Mouse (Mus musculus) thymus, postnatal 36 days (tissue): ENCODE results near the gene Zfp64.
"Not testable (repeated sequence)": the region's sequence is repeated elsewhere in the genome, so short reads cannot be mapped to it uniquely, and the experiment has no call there.

Source experiments
- DNase-seq, 2 experiments: peaks; one replicate each; pipeline ENCODE4 v3.0.0; 2022; ENCODE audit warnings: mixed read lengths in 2 of 2

The Zfp64 gene

DNA sequence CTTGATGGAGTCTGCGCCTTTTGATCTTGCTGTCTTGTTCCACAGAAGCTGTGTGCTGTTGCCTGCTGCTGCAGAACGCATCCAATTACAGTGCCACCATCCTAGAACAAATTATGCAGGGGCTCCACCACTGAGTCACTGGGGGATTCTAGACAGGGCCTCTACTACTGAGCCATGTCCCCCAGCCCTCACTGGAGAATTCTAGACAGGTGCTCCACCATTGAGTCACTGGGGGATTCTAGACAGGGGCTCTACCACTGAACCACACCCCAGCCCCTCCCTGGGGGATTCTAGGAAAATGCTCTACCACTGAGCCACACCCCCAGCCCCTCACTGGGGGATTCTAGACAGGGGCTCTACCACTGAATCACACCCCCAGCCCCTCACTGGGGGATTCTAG is 63.3 kb downstream of the Zfp64 start:
- DNase-seq: no peak

DNA sequence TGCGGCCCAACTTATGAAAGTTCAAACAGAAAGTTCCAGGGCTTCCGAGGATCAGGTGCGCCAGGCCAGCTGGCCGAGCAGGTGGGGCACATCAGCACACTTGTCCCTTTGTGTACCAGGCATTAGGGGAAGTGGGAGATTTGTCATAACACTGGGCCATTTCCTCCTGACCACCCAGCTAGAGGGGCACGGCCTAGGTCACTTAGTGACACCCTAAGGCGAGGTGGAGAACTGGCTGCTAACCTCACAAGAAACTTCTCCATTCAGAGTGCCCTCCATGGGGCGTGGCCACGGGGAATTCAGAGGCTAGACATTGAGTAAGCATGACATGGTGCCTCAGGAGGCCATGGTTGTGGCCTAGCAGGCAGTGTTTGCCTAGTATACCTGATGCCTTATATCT is 70.7 kb downstream of the Zfp64 start:
- DNase-seq: no peak

DNA sequence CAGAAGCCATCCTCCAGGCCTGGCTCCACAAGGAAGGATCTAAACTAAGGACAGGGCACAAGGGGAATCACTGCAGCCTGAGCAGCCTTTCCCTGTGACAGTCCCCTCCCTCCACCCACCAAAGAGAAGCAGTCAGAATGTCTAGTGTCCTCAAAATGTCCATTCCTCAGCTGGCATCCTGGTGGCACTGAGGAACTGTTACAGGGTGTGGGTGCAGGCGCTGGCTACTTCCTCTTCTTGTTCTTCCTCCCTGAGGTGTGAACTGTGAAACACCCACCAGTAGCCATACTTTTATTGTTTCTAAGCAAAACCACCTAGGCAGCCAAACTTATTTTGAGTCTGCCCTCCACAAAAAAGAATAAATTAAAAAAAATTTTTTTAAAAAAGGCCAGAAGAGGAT is 72.4 kb downstream of the Zfp64 start:
- no peak for DNase-seq

DNA sequence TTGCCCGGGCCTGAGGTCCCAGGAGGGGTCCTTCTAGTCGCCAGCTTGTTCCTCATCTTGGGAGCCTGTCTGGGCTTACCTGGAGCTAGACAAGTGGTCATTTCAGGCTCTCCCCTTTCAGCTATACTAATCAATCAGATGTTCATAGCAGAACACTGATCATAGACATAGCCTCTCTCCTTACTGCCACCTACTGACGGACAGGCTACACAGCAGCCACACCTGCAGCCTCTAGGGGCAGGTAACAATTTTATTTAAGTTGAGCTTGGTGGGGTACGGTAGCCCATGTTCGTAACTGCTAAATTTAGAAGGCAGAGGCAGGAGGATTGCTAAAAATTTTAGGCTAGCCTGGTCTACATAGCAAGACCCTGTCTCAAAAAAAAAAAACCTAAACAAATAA is 73.5 kb downstream of the Zfp64 start:
- peak; percentile 13 to 23 for DNase-seq

DNA sequence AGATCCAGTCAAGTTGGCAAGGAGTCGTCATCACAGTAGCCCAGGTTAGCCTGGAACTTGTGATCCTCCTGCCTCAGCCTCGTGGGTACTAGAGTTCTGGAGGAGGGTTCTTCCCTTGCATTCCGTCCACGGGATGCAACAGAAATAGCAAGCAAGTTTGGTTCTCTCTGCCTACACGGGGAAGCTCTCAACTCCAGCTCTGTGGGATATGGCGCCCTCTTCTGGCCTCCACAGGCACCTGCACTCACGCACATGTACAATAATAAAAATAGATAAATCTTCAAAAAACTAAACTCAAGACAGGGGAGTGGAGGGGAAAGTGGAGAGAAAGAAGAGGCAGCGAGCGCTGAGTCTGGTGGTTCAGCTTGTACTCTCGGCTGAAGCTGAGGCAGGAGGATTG is 75.8 kb downstream of the Zfp64 start:
- no peak for DNase-seq

DNA sequence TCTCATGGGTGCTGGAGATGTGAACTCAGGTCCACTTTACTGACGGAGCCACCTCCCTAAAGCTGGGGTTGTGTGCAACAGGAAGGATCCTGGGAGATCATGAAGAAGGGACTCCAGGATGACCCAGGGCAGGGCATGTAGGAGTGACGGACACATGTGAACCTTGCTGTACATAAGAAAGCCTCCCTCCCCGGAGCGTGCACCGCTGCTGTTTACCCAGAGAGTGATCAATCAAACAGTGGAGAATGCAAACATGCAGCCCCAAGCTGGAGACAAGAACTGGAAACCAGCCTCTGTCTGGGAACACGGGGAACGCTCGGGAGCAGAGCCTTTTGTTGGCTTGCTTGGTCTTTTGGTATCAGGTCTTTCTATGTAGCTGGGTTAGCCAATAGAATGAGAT is 76.7 kb downstream of the Zfp64 start:
- DNase-seq: no peak

DNA sequence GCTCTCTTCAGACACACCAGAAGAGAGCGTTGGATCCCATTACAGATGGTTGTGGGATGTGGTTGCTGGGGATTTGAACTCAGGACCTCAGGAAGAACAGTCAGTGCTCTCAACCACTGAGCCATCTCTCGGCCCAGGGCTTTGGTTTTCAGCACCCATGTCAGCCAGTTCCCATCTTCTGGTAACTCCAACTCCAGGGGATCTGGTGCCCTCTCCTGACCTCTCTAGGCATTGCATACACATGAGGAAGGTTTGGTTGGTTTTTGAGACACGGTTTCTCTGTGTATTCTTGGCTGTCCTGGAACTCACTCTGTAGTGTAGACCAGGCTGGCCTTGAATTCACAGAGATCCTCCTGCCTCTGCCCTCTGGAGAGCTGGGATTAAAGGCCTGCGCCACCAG is 77.2 kb downstream of the Zfp64 start:
- DNase-seq: peak; percentile 19 to 21

DNA sequence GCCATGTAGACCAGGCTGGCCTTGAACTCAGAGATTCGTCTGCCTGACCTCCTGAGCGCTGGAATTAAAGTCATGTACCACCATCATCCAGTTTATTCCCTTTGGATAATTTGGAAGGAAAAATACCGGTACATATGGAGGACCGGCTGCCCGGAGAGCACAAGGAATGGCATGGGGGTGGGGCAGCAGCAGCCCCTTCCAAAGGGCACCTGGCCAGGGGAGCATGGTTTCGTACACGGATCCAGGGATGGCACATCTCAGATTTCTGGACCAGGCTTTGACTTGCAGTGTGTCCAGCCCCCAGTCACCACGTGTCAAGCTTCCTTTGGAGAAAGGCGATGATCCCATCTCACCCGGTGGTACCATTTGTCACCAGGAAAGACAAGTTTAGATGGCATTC is 78.8 kb downstream of the Zfp64 start:
- no peak for DNase-seq

DNA sequence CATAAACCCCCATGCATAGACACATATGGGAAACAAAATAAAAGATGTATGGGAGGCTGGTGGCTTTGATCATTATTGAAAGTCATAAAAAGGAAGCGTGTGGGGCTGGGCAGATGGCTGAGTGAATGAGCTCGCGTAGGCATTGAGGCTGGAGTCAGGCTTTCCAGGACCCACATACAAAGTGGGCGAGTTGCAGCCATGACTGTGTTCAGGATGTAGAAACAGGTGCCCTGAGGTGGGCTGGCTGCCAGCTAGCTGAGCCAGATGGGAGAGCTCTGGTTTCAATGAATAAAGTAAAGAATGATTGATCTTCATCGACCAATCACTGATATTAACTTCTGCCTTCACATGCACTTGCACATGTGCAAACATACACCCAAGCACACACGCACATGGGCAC is 80.9 kb downstream of the Zfp64 start:
- DNase-seq: no peak

DNA sequence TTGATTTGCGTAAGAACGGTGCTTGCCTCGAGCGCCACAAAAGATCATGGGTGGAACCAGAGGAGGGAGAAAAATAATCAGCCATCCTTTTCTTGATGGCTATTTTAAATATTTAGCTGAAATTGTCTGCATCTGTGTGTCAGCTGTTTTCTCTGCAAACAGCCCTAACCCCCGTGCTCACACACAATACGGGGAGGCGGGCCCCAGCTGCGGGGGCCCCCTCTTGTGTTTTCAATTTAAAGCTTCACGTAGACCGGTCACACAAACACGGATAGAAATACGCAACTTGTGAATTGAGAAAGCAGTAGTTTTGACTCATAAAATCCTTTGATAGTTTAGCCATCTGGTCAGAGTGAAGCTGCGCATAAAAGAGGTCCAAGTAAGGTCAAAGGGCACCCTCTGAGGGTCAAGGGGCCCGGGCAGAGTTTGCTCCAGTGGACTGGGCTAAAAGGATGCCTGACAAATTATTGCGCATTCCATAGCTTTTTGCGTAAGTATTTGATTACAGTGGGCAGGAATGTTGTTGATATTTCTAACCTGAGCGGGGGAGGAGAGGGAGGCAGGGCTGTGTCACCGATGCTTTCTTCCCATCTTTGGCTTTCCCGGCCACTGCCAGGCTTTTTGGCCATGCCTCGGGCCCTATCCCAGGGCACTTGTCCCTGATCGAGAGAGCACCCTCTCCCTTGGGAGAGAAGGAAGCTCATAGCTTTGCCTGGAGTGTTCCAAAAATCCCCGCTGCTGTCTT is 83.4 kb downstream of the Zfp64 start:
- no peak for DNase-seq

DNA sequence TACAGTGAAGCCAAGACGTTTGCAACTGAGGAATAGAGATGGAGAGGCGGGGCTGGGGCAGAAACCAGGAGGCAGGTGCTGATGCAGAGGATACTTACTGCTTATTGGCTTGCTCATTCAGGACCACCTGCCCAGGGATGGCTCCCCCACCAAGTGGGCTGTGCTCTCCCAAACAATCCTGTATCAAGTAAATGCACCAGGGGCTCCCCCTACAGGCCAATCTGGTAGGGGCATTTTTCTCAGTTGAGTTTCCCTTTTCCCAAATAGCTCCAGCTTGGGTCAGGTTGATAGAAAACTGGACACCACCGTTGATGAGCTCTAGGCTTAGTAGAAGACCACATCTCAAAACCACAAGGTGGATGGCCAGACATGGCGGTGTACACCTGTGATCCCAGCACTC is 84.9 kb downstream of the Zfp64 start:
- peak; percentile 14 to 17 for DNase-seq

DNA sequence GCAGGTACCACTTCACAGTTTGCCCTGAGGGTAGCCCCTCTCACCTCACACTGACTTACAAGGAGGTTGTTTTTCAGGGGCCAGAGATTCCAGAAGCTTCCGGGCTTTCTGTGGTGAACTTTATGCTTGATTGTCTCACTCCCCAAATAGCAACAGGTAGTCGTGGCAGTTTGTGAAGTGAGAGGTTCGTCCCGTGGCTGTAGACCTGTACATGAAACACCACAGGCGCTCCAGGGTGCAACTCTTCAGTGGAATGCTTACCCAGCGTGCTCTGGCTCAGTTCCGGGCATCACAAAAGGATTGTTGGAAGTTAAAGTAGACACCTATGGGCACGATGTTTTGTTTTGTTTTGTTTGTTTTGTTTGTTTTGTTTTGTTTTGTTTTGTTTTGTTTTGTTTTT is 88.4 kb downstream of the Zfp64 start:
- no peak for DNase-seq

DNA sequence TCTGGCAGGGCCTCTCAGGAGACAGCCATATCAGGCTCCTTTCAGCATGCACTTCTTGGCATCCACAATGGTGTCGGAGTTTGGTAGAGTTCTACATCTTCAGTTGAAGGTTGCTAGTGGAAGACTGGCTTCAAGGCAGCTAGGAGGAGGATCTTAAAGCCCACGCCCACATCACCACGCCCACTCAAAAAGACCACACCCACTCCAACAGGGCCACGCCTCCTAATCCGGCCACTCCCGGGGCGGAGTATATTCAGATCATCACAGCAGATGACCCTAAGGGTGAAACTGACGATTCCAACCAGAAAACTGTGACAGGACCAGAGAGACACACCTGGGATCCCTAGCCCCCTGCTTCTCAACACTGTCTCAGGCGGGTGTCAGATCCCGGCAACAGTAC is 89.0 kb downstream of the Zfp64 start:
- no peak for DNase-seq

DNA sequence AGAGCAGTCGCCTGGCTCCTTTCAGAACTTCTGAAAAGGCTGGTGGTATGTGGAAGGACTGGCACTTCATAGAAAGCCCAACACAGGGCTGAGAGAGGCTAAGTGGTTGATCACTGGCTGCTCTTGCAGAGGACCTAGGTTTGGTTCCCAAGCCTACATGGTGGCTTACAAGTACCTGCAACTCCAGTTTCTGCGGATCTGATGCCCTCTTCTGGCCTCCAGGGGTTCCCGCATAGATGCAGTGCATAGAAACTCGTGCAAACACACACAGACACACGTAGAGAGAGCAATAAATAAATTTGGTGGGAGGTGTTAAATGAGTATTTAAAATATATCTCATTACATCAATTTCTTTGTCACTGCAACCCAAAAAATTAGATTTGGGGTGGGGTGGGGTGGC is 90.5 kb downstream of the Zfp64 start:
- DNase-seq: no peak

DNA sequence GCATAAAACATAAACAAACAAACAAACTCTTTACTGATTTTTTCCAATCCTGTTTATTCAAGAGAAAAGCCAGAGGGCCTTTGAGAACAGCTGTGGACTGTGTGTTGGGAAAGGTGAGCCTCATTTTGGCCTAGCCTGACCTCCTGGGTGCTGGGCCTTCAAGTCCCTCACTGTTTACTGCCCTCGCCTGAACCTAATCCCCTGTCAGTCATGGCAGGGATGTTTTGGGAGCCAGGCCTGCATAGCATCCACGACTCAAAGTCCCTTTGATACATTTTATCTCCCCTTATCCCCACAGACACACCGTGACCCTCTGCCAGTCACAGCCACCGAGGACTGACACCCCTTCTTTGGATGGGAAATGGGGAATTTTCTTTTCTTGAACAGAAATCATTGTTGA is 92.7 kb downstream of the Zfp64 start:
- no peak for DNase-seq

DNA sequence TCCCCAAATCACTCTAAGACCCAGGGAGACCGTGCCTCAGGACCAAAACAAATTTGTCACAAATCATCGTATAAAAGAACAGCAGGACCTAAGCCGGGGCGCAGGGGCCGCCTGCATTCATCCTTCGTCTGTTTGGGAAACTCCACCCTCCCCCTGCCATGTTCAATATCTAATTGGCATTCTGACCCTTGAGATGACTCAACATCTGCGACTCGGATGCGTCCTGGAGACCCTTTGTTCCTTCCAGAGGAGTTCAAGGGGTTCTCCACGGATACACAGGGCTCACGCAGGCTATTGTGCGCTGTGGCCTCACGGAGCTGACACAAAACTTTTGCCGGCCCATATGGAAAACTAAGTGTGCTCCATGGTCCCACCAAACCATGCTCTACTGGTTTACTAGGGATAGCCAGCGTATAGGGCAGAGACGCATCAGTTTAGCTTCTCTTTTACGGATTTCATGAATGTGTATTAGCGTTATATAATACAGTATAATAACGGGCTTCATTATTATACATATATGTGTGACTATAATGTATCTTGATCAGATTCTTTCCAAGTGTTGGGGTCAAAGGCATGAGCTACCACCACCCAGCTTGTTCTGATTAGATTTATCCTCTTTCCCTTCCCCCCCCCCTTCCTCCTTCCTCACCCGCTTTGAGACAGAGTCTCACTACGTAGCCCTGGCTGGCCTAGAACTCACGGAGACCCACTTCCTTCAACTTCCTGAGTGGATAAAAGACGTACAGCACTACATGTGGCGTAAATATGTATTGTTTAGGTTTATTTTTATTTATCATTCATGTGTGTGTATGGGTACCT is 94.3 kb downstream of the Zfp64 start:
- DNase-seq: no peak

DNA sequence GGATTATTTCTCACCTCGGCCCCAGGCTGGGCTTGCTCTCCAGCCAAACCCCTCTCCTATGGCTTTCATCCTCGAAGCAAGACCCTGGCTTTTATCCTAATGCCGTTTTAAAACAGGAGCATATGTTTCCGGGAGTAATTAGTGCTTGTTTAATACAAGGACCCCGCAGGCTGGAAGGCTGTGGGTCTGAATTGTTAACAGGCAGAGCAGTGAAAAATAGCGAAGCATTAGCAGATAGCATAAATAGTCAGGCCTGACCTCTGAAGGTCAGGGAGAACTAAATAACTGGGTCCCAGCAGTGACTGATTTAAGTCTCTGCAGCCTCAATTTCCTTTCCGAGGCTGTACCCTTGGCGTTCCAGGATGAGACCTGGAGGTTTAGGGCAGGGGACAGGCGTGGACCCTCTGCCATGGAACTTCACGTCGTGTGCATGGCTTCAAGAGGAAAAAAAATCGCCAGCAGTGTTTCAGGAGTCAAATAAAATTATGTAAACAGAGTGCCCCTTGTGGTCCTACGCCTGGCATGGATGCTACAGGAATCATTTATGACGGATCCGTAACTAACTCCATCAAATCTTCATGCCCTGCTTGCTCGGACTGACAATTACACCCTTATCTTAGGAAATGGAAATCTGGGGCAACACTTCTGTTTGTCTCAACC is 95.2 kb downstream of the Zfp64 start:
- DNase-seq: no peak

DNA sequence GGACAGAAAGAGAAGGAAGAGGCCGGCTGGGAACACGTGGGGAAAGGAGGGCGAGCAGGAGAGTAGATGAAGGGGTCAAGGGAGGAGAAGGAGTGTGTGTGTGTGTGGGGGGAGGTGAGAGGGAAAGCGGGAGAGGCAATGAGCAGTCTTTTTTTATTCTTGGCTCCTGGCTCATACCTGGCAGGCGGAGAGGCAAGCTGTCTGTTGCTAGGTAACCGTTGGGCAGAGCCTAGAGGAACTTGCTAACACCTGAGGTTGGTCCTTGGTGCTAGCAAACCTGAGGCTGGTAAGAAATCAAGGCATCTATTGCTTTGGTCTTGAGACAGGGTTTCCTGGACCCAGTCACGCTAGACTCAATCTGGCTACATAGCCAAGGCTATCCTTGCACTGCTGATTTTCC is 98.7 kb downstream of the Zfp64 start:
- no peak for DNase-seq

DNA sequence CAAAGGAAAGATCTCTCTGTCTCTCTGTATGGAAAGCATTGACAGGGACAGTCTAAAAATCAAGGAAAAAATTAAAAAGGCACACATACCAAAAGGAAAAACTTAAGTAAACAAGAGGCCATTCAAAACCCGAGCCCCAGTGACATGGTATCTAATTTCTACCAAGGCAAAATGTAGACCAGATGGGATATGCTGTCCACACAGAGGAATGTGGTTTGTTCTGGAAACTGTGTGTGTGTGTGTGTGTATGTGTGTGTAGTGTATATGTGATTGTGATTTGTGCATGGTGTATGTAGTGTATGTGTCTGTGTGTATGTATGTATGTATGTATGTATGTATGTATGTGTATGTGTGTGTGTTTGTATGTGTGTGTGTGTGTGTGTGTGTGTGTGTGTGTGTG is 100.6 kb downstream of the Zfp64 start:
- no peak for DNase-seq

DNA sequence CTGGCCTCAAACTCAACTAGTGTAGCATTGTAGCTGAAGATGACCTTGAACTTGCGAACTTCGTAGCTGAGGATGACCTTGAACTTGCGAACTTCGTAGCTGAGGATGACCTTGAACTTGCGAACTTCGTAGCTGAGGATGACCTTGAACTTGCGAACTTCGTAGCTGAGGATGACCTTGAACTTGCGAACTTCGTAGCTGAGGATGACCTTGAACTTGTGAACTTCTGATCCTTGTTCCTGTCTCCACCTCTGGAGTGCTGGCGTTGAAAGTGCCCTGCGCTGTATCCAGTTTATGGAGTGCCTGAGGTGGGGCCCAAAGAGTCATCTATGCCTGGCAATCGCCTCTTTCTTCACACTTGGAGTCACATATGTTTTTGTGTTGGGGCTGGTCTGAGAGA is 101.5 kb downstream of the Zfp64 start:
- DNase-seq: not testable (repeated sequence)

DNA sequence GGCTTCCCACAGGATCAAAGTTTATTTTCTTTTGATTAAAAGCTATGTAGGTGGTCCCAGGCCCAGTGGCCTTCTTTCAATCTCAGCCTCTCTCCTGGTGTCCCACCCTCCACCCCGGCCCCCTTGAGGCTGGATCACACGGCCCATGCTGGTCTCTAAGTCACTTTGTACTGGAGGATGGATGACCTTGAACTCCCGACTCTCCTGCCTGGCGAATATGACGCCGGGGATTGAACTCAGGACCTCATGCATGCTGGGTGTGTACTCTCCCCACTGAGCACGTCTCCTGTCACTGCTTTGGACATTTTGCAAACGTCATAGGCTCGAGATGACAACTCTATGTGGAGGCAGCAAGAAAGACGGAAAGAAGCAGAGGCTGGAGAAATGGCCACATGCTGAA is 103.8 kb downstream of the Zfp64 start:
- no peak for DNase-seq

DNA sequence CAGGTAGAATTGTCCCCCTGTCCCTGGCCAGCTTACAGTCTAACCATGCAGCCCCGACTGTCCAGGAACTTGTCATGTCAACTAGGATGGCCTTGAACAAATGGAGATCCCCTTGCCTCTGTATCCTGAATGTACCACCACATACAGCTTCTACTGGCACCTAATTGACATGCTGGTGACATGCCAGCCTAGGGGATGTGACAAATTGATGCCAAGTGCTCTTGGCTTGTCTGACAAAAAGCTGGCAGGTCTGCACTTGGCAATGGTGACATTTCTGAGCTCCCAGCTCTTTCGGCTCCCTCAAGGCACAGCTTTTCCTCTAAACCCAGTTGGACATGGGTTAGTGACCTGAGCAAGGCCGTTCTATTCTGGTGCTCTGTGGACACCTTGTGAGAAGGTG is 106.8 kb downstream of the Zfp64 start:
- no peak for DNase-seq

DNA sequence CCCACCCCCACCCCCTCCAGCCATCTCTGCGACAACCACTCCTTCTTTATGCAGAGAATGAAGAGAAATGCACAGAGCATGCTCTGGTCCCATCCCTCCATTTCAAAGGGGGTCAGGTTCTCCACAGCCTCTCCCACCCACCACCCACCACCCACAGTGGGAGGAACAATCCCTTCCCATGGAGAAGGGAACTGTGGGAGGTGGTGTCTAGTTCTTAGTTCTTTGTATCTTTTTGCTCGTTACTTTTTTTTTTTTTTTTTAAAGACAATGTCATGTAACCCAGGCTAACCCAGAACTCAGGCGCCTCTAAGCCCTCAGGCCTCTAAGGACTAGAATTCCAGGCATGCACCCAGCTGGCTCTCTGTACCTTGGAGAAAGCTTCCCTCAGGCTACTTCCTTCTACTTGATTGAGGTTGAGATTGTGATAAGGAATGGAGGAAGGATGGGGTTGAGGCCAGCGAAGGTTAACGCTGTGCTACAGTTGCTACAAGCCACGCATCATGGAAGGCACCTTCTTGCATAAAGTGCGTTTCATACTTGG is 109.1 kb downstream of the Zfp64 start:
- no peak for DNase-seq
